Mouse (Mus musculus): Measurements from ENCODE around the gene Srp14. TPM values are rescaled to one million over a fixed set of nuclear protein-coding genes. Genes with fewer than 3 reads are reported as not detected.

Gene Srp14
- total RNA-seq, 1 experiment from 2014 or later = 206 TPM

DNA sequence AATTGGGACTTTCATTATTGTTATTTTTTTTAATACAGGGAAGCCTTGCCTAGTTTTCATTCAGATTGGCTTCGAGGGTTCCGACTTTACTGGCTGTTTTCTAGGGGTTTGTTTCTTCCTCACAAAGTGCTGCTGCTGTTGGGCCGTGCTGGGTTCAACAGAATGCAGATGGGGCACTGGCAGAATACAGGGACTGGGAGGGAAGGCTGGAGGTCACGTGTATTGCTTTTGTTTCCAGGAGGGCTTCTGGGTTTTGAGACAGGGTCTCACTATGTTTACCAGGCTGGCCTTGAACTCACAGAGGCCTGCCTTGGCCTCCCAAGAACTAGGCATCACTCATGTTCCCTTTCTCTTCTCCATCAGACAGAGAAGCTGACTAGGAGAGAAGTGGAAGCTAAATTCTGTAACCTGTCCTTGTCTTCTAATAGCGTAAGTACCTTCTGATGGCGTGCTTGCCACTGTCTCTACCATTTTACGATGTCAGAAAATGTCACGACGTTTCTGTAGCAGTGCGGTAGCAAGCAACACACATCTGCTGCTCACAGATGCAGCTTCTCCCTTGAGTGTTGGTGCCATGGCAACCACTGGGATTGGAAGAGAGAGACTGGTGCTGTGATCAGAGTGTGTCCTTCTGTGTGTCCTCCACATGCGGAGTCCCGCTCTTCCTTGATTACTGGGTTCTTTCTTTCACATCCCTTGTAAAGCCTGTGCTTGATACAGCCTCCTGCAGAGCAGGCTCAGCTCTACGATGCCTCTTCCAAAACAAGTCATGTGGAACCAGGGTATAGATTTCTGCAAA is 21.8 kb downstream of the Srp14 start:
- ATAC-seq (replicated peaks in 1 of 2; ENCODE audit: insufficient read depth in 1 of 2, low FRiP score in 2 of 2, low TSS enrichment in 1 of 2, low read depth in 1 of 2, poor library complexity in 2 of 2, severe bottlenecking in 2 of 2) = no peak

DNA sequence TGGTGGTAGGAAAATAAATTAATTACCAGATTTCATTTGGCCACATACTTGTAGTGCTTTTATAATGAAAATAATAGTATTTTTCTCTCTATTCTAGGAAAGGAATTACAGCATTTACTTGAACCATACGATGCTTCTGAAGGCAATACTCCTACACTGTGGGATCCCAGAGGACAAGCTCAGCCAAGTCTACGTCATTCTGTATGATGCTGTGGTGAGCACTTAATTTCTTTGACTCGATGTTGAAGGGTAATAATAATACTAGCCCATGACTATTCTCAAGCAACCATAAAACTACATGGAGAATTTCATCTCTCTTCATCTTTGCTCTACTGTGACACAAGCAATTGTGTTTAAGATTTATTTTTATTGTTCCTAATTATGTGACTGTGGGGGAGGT is 22.5 kb downstream of the Srp14 start:
- no peak for ATAC-seq (replicated peaks in 1 of 2; ENCODE audit: insufficient read depth in 1 of 2, low FRiP score in 2 of 2, low TSS enrichment in 1 of 2, low read depth in 1 of 2, poor library complexity in 2 of 2, severe bottlenecking in 2 of 2)

GRCm38 (mm10) chr2:118451056-118451455 is 28.5 kb downstream of the Srp14 start:
- ATAC-seq (replicated peaks in 1 of 2; ENCODE audit: insufficient read depth in 1 of 2, low FRiP score in 2 of 2, low TSS enrichment in 1 of 2, low read depth in 1 of 2, poor library complexity in 2 of 2, severe bottlenecking in 2 of 2) = no peak

- ATAC-seq (replicated peaks in 1 of 2; ENCODE audit: insufficient read depth in 1 of 2, low FRiP score in 2 of 2, low TSS enrichment in 1 of 2, low read depth in 1 of 2, poor library complexity in 2 of 2, severe bottlenecking in 2 of 2) = no peak
Observed at GRCm38 (mm10) chr2:118448181-118448580, 31.3 kb downstream of the Srp14 start.

DNA sequence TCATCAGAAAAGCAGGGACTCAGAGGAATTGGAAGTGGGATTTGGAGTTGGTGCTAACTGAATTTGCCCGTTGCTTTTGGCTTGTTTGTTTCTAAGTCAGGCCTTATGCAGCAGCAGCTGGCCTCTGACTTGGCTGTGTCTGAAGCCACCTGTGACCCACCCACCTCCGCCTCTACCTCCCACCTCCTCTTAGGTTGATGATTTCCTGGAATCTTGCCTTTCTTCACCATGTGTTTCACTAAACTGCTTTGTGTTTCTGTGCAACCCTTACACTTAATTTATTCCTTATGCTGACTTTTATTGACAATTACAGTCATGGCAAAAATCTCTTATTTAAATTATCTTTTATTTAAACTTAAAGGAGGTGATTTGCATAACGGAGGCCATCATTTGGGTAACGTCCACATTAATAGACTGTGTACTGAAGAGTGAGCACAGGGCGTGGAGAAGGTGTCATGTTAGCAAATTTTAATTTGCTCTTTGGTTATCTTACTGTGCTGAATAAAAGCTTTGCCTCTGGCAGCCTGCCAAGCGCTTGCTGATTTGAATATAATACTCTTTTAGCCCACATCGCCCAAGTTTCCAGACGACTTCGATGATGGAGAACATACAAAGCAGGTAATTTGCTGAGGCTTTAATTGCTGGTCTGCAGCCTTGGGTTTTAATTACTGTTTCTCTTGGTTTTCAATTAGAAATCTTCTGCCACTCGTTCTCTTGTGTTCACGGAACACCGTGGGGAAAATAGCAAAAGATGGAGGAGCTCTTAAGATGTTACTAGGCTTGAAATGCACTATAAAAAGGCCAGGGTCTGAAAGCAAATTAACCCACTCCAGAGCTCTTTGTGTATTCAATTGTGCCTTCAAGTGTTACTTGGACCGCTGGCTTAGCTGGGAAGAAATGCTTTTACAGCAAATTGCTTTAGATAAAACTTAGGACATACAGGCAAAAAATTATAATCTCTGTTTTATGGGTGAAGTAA is 33.5 kb downstream of the Srp14 start:
- no peak for ATAC-seq (replicated peaks in 1 of 2; ENCODE audit: insufficient read depth in 1 of 2, low FRiP score in 2 of 2, low TSS enrichment in 1 of 2, low read depth in 1 of 2, poor library complexity in 2 of 2, severe bottlenecking in 2 of 2)

- no peak for ATAC-seq (replicated peaks in 1 of 2; ENCODE audit: insufficient read depth in 1 of 2, low FRiP score in 2 of 2, low TSS enrichment in 1 of 2, low read depth in 1 of 2, poor library complexity in 2 of 2, severe bottlenecking in 2 of 2)
Observed at GRCm38 (mm10) chr2:118442723-118443122, 36.8 kb downstream of the Srp14 start.

DNA sequence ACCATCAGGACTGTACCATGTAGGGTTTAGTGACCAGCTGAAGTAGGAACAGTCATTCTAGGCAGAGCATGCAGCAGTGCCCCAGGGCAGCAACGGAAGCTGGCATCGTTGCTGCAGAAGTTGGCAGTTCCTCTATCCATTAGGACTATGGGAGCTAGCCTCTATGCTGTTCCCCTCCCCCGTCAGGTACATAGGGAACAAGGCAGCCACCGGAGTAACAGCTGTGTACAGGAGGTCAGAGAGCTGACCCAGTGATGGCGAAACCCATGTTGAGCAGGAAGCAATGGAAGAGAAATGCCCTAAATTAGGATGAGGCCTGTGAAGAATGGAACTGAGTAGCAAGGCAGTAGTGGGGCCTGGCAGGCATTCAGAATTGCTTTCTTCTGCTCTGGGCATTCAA is 37.3 kb downstream of the Srp14 start:
- no peak for ATAC-seq (replicated peaks in 1 of 2; ENCODE audit: insufficient read depth in 1 of 2, low FRiP score in 2 of 2, low TSS enrichment in 1 of 2, low read depth in 1 of 2, poor library complexity in 2 of 2, severe bottlenecking in 2 of 2)

GRCm38 (mm10) chr2:118431589-118431988 is 47.9 kb downstream of the Srp14 start:
- ATAC-seq (replicated peaks in 1 of 2; ENCODE audit: insufficient read depth in 1 of 2, low FRiP score in 2 of 2, low TSS enrichment in 1 of 2, low read depth in 1 of 2, poor library complexity in 2 of 2, severe bottlenecking in 2 of 2) = 0 out of 4 replicates have a peak, but pooled peaks of 1 of the 2 experiments have one; percentile 53

DNA sequence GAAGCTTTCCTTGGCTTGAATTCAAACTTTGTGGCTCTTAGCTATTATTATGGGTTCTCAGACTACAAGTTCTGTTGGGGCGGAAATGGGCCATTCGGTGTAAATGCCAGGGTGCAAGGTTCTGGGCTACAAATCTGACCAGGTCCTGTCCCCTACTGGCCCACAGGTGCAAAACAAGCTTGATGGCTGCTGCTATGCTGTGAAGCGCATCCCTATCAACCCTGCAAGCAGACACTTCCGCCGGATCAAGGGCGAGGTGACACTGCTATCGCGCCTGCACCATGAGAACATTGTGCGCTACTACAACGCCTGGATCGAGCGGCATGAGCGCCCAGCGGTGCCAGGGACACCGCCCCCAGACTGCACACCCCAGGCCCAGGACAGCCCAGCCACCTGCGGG is 48.9 kb downstream of the Srp14 start:
- ATAC-seq (replicated peaks in 1 of 2; ENCODE audit: insufficient read depth in 1 of 2, low FRiP score in 2 of 2, low TSS enrichment in 1 of 2, low read depth in 1 of 2, poor library complexity in 2 of 2, severe bottlenecking in 2 of 2) = no peak

- peak; percentile 64 to 65; a peak in 3 of 4 replicates for ATAC-seq (replicated peaks in 1 of 2; ENCODE audit: insufficient read depth in 1 of 2, low FRiP score in 2 of 2, low TSS enrichment in 1 of 2, low read depth in 1 of 2, poor library complexity in 2 of 2, severe bottlenecking in 2 of 2)
Observed at GRCm38 (mm10) chr2:118429297-118429696, 50.2 kb downstream of the Srp14 start.

GRCm38 (mm10) chr2:118428296-118428695 is 51.2 kb downstream of the Srp14 start:
- ATAC-seq (replicated peaks in 1 of 2; ENCODE audit: insufficient read depth in 1 of 2, low FRiP score in 2 of 2, low TSS enrichment in 1 of 2, low read depth in 1 of 2, poor library complexity in 2 of 2, severe bottlenecking in 2 of 2) = no peak

Other genes with a start within 250 kb of the Srp14 start
- 0.94 and 0.99 TPM in 2 replicates for gene Fsip1, start 222.7 kb downstream of the Srp14 start, total RNA-seq (2017)
- gene Gpr176, start 106.3 kb downstream of the Srp14 start, total RNA-seq (2017) = not detected in 2 replicates
- 23.0 and 23.5 TPM in 2 replicates for gene Eif2ak4, start 91.1 kb downstream of the Srp14 start, total RNA-seq (2017)
- gene Bmf, start 70.0 kb upstream of the Srp14 start, total RNA-seq (2017) = 1.9 and 2.6 TPM in 2 replicates
- 85.6 and 101 TPM in 2 replicates for gene Bub1b, start 118.5 kb upstream of the Srp14 start, total RNA-seq (2017)
- 0.94 TPM in 1 of 2 replicates, not detected in the other for gene Pak6, start 183.6 kb upstream of the Srp14 start, total RNA-seq (2017)
- gene Ankrd63, start 224.3 kb upstream of the Srp14 start, total RNA-seq (2017) = 1.9 and 2.3 TPM in 2 replicates
- gene Plcb2, start 248.7 kb upstream of the Srp14 start, total RNA-seq (2017) = 67.8 and 118 TPM in 2 replicates

Measured in hematopoietic stem cell, adult 5-6 weeks (primary cell).